Mouse (Mus musculus) myocyte (in vitro differentiated cells): ENCODE results near the gene Tspan31. TPM values are rescaled to one million over a fixed set of nuclear protein-coding genes. Genes with fewer than 3 reads are reported as not detected.
A peak's percentile ranks its signal among the peaks of the same experiment; 100 is the strongest.

Source experiments
- H3K27me3 ChIP-seq: one replicate; pipeline ENCODE4 v1.6.1; 2011; ENCODE audit not compliant: control insufficient read depth, insufficient read depth, insufficient read length
- H3K36me3 ChIP-seq: one replicate; pipeline ENCODE4 v1.6.1; 2011; ENCODE audit not compliant: control insufficient read depth, insufficient read depth
- H3K4me2 ChIP-seq: one replicate; pipeline ENCODE4 v1.6.1; 2011; ENCODE audit warnings: low read depth, control low read depth
- H3K4me3 ChIP-seq: one replicate; pipeline ENCODE4 v1.5.1; 2011; ENCODE audit warnings: mild to moderate bottlenecking, control low read depth, moderate library complexity
- H3K79me2 ChIP-seq: one replicate; pipeline ENCODE4 v1.6.1; 2011; ENCODE audit not compliant: control insufficient read depth, insufficient read depth
- H3ac ChIP-seq: one replicate; pipeline ENCODE4 v1.6.1; 2011; ENCODE audit not compliant: control insufficient read depth, insufficient read length
- CEBPB ChIP-seq: IDR thresholded peaks from 2 replicates; pipeline ENCODE4 v1.6.1; 2011; ENCODE audit warnings: mild to moderate bottlenecking, moderate library complexity; ENCODE audit not compliant: poor library complexity, insufficient read depth, severe bottlenecking
- E2F4 ChIP-seq: IDR thresholded peaks from one replicate; pipeline ENCODE4 v1.6.1; 2011; ENCODE audit warnings: mild to moderate bottlenecking, control low read depth, moderate library complexity; ENCODE audit not compliant: insufficient read depth
- MAX ChIP-seq: IDR thresholded peaks from one replicate; pipeline ENCODE4 v1.6.1; 2011; ENCODE audit warnings: low read depth, mild to moderate bottlenecking, control low read depth
- MYOD1 ChIP-seq, 3 experiments: IDR thresholded peaks; one replicate each; pipeline ENCODE4 v1.6.1; 2011; ENCODE audit warnings: control low read depth in 2 of 3, low read depth in 2 of 3, mild to moderate bottlenecking in 2 of 3, moderate library complexity in 1 of 3; ENCODE audit not compliant: insufficient read length in 2 of 3, control insufficient read depth in 1 of 3
- MYOG ChIP-seq, 3 experiments: IDR thresholded peaks; one replicate each; pipeline ENCODE4 v1.6.1; 2011; ENCODE audit warnings: control low read depth in 2 of 3, low read depth in 2 of 3, mild to moderate bottlenecking in 2 of 3; ENCODE audit not compliant: insufficient read length in 2 of 3, control insufficient read depth in 1 of 3, insufficient read depth in 1 of 3
- POLR2A ChIP-seq: IDR thresholded peaks from one replicate; pipeline ENCODE4 v1.6.1; 2011; ENCODE audit warnings: low read depth, mild to moderate bottlenecking, control low read depth, moderate library complexity; ENCODE audit not compliant: insufficient read length
- POLR2AphosphoS2 ChIP-seq: IDR thresholded peaks from one replicate; pipeline ENCODE4 v1.6.1; 2011; ENCODE audit warnings: low read depth, control low read depth; ENCODE audit not compliant: insufficient read length
- REST ChIP-seq: IDR thresholded peaks from one replicate; pipeline ENCODE4 v1.6.1; 2011; ENCODE audit warnings: mild to moderate bottlenecking, control low read depth, moderate library complexity; ENCODE audit not compliant: insufficient read depth, insufficient read length
- SRF ChIP-seq: IDR thresholded peaks from one replicate; pipeline ENCODE4 v1.6.1; 2011; ENCODE audit warnings: low read depth; ENCODE audit not compliant: control insufficient read depth, insufficient read length
- TCF12 ChIP-seq: IDR thresholded peaks from one replicate; pipeline ENCODE4 v1.6.1; 2011; ENCODE audit warnings: mild to moderate bottlenecking, control low read depth; ENCODE audit not compliant: poor library complexity, insufficient read depth, severe bottlenecking
- TCF3 ChIP-seq: IDR thresholded peaks from one replicate; pipeline ENCODE4 v1.6.1; 2011; ENCODE audit warnings: low read depth, control low read depth; ENCODE audit not compliant: insufficient read length
- USF1 ChIP-seq: IDR thresholded peaks from one replicate; pipeline ENCODE4 v1.6.1; 2011; ENCODE audit warnings: low read depth, mild to moderate bottlenecking, control low read depth, moderate library complexity
- polyA plus RNA-seq: library from polyadenylated mRNA; unstranded; fragments of >200 nt; fragmentation: generic; extraction: Trizol; gene quantifications from one replicate; pipeline ENCODE4 v1.2.1, GENCODE M21; 2012; ENCODE audit warnings: missing spikeins

Gene Tspan31
- polyA plus RNA-seq, 1 experiment: 139 TPM

DNA sequence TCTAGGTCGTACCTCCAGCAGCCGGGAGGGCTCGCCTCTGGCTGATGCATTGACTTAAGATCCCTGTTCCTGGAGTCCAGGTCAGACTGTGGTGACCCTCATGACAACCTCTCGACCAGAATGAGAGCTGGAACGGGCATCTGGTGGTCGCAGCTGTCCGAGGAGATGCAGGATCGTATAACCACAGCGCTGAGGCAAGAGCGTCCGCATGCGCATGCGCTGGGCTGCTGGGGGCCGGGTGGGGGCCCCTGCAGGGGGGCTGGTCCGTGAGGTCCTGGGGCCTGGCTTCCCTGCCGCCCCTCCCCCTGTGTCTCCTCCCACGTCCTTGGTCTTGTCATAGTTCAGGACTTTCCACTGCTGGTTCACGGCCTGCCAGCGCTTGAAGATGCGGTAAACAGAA is 13.6 kb downstream of the Tspan31 start:
- Histone ChIP-seq H3K4me3 (no peak overlapping the region), H3K27me3 (no peaks in the 10 kb centered on the region), H3K79me2 (no peaks in the 10 kb centered on the region), H3ac (no peak overlapping the region), H3K36me3 (no peaks in the 10 kb centered on the region), H3K4me2 (no peak overlapping the region)
- TF ChIP-seq MAX: no peak
- TF ChIP-seq MYOD1 (IDR thresholded peaks at IDR 0.05; ENCODE audit: control insufficient read depth in 1 of 3, insufficient read length in 2 of 3, low read depth in 2 of 3): no peak
- TF ChIP-seq SRF: no peak
- TF ChIP-seq TCF12: no peak
- TF ChIP-seq POLR2AphosphoS2: no peak

DNA sequence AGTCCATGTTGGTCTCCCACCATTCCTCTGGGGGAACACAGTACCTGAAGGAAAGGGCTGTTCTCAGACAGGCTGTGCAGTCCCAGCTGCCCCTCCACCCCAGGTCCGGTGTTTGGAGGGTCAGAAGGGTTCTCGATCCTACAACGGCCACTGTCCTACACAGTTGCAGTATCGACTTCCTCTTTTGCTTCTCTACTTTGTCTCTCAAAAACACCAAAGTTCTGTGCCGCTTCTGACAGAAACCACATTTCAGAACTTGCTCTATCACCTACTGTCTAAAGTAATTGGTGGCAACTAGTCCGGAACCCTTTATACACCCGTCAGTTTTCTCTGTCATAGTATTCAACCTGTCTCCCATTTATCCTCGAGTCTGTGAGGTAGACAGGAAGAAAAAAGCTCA is 14.7 kb downstream of the Tspan31 start:
- Histone ChIP-seq H3K4me2 (no peak overlapping the region), H3K4me3 (no peak overlapping the region), H3K79me2 (no peaks in the 10 kb centered on the region), H3K27me3 (no peaks in the 10 kb centered on the region), H3K36me3 (no peaks in the 10 kb centered on the region), H3ac (no peak overlapping the region)
- TF ChIP-seq REST (no peak), SRF (no peak), POLR2A (no peak), TCF12 (no peak), MYOG (IDR thresholded peaks at IDR 0.05; ENCODE audit: control insufficient read depth in 1 of 3, insufficient read depth in 1 of 3, insufficient read length in 2 of 3, low read depth in 2 of 3) (no peak), CEBPB (no peak)

DNA sequence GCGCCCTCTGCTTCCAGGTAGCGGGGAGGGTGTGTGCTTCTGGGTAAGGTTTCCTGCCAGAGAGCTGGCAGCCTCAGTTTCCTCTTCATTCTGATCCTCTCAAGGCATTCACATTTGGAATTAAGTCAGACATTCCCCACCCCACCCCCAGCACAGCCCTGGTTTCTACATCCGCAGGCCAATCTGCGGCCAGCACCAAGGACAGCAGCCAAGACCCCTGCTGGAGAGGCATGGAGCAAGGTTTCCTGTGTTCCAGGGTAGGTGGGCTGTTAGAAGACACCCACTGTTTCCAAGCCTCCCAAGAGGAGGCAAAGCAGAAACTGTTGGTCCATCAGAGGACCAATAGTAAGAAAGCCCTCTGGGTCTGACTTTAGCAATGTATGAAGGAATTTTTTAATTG is 15.4 kb downstream of the Tspan31 start:
- Histone ChIP-seq H3K4me2 (no peak overlapping the region), H3K79me2 (no peaks in the 10 kb centered on the region), H3K36me3 (no peaks in the 10 kb centered on the region), H3K4me3 (no peak overlapping the region), H3K27me3 (peaks cover 2% of the 10 kb centered on the region), H3ac (no peak overlapping the region)
- TF ChIP-seq E2F4 (no peak), REST (peak; percentile 84), TCF3 (no peak), MAX (no peak), SRF (no peak), POLR2A (no peak), CEBPB (no peak), MYOG (IDR thresholded peaks at IDR 0.05; ENCODE audit: control insufficient read depth in 1 of 3, insufficient read depth in 1 of 3, insufficient read length in 2 of 3, low read depth in 2 of 3) (no peak)

DNA sequence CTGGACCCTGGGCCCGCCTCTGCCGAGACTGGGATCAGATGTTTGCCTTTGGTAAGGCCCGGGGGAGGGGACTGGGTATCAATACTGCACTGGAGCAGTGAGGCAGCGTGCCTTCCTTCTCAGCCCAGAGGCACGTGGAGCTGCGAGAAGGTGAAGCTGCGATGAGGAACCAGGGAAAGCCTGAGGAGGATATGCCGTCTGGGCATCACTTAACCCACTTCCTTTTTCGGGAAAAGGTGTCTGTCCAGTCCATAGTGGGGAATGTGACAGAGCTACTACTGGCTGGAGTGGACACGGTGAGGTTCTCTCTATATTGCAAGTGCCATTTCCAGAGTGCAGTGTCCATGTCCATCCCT is 20.0 kb downstream of the Tspan31 start:
- TF ChIP-seq REST: no peak
- TF ChIP-seq TCF12: no peak
- no peak for TF ChIP-seq USF1
- TF ChIP-seq MYOG (IDR thresholded peaks at IDR 0.05; ENCODE audit: control insufficient read depth in 1 of 3, insufficient read depth in 1 of 3, insufficient read length in 2 of 3, low read depth in 2 of 3): no peak
- no peak for TF ChIP-seq MAX
- TF ChIP-seq POLR2AphosphoS2: no peak
- no peak for TF ChIP-seq E2F4
- no peak for TF ChIP-seq SRF
- no peak for TF ChIP-seq POLR2A
- TF ChIP-seq CEBPB: no peak
- no peak for TF ChIP-seq TCF3
- TF ChIP-seq MYOD1 (IDR thresholded peaks at IDR 0.05; ENCODE audit: control insufficient read depth in 1 of 3, insufficient read length in 2 of 3, low read depth in 2 of 3): no peak
- Histone ChIP-seq H3K27me3 (peaks cover 9% of the 10 kb centered on the region), H3K4me2 (no peak overlapping the region), H3K4me3 (no peak overlapping the region), H3K79me2 (no peaks in the 10 kb centered on the region), H3ac (no peak overlapping the region), H3K36me3 (no peaks in the 10 kb centered on the region)

- TF ChIP-seq MYOD1 (IDR thresholded peaks at IDR 0.05; ENCODE audit: control insufficient read depth in 1 of 3, insufficient read length in 2 of 3, low read depth in 2 of 3): no peak
- TF ChIP-seq USF1: no peak
- no peak for TF ChIP-seq E2F4
- no peak for TF ChIP-seq TCF12
- TF ChIP-seq MAX: no peak
- TF ChIP-seq POLR2AphosphoS2: no peak
- TF ChIP-seq REST: no peak
- no peak for TF ChIP-seq MYOG (IDR thresholded peaks at IDR 0.05; ENCODE audit: control insufficient read depth in 1 of 3, insufficient read depth in 1 of 3, insufficient read length in 2 of 3, low read depth in 2 of 3)
- TF ChIP-seq SRF: no peak
- TF ChIP-seq CEBPB: no peak
- no peak for TF ChIP-seq TCF3
- TF ChIP-seq POLR2A: no peak
- H3ac ChIP-seq: no peak overlapping the region
- H3K27me3 ChIP-seq: peaks cover 9% of the 10 kb centered on the region
- no peaks in the 10 kb centered on the region for H3K79me2 ChIP-seq
- no peak overlapping the region for H3K4me3 ChIP-seq
- peak overlapping the region; percentile 15 for H3K4me2 ChIP-seq
- no peaks in the 10 kb centered on the region for H3K36me3 ChIP-seq
Observed at GRCm38 (mm10) chr10:127049395-127050118, 20.5 kb downstream of the Tspan31 start.
